Mouse (Mus musculus) cerebellum, adult 2 months (tissue): ENCODE data around the gene Phf1.

Experiments used
- CTCF ChIP-seq: fragments of 200-500 bp; IDR thresholded peaks from 2 replicates; pipeline ENCODE4 v1.5.1; 2011; ENCODE audit warnings: low read depth, mild to moderate bottlenecking, control low read depth, low read length, moderate library complexity, borderline replicate concordance; ENCODE audit not compliant: insufficient read depth
- POLR2A ChIP-seq: fragments of 200-500 bp; IDR thresholded peaks from 2 replicates; pipeline ENCODE4 v1.6.1; 2011; ENCODE audit warnings: low read length, control low read depth, borderline replicate concordance; ENCODE audit not compliant: insufficient read depth

GRCm38 (mm10) chr17:26956309-26956708 is 23.5 kb downstream of the Phf1 start:
- TF ChIP-seq POLR2A (no peak), CTCF (no peak)
